ENCODE assay signal across 8 mouse cellular contexts in the genomic region with DNA sequence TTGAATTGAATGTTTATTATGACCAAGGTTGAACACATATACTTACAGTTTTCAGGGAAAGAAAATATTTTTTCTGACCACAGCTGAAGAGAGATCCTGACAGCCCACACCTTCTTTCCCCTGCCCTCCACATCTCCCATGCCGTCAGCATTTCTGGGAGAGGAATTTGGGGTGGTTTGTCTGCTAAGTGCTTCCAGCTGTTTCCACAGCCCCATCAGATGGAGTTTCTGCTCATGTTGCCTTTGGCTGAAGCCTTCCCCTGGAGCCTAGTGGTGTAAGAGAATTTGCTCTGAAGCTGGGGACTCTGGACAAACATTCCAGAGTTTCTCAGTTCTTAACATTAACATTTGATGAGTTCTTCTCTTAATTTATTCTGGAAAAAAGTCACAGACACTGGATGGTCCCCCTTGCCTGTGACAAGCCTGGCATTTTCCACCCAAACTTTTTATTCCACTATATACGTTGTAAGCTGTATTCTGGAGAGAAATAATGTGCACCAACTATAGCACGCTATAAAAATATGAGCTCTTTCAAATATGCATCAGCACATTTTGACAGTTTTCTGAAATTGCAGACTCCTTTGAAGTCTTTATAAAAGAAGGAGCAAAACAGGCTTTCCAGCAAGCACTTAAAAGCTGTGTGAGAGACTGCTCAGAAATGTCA.
DNase-seq lines count a peak whose midpoint lies in the region; ATAC-seq lines count a peak whose summit lies in the region.

No protein-coding gene starts in this region.

- peak; percentile 81; the same call in 1 of the 2 replicates for ATAC-seq in limb, embryonic 12.5 days (ENCODE audit: insufficient number of reproducible peaks, insufficient read depth, low FRiP score, low TSS enrichment, low read depth)
- ATAC-seq in erythroblast, adult 5-6 weeks (replicated peaks; ENCODE audit: low FRiP score, poor library complexity, severe bottlenecking) = no peak

- H3K27ac ChIP-seq in limb, embryonic 12.5 days = peak overlapping the region; percentile 70

- no peak overlapping the region for H3K4me2 ChIP-seq in limb, embryonic 12.5 days

- H3K36me3 ChIP-seq in limb, embryonic 12.5 days = no peaks in the 10 kb centered on the region

- H3K27me3 ChIP-seq in limb, embryonic 12.5 days = no peaks in the 10 kb centered on the region

- no peaks in the 10 kb centered on the region for H3K9me3 ChIP-seq in limb, embryonic 12.5 days

- H3K4me1 ChIP-seq in limb, embryonic 12.5 days (replicated peaks) = 0 out of 2 replicates have a peak, but pooled peaks cover 12% of the 10 kb centered on the region

- no peak overlapping the region for H3K4me3 ChIP-seq in limb, embryonic 12.5 days (replicated peaks)

- no peak overlapping the region for H3K9ac ChIP-seq in limb, embryonic 12.5 days (replicated peaks)

- peak; percentile 2 for DNase-seq in kidney, adult 11 months
- no peak for DNase-seq in kidney, postnatal 25 days
- DNase-seq in brain, adult 2 months (ENCODE audit: low read depth, low spot score) = peak; percentile 28
- peak; percentile 75 for DNase-seq in forelimb bud, embryonic 11.5 days (ENCODE audit: low read depth, low spot score)
- DNase-seq in adrenal gland, adult 18-20 months (ENCODE audit: low spot score in 2 of 2) = no peak
- no peak for DNase-seq in adrenal gland, adult (ENCODE audit: inconsistent age in 2 of 2, low spot score in 1 of 2)

- 38% methylated on average over 3 of the region's 3 CpGs for WGBS in limb, embryonic 12.5 days

Comparison
In these comparisons a context has a peak if more than half of its experiments do, and no peak if none do; other contexts are left out.
1. DNase-seq: peak in kidney, adult 11 months (single experiment), brain, adult 2 months (single experiment) and forelimb bud, embryonic 11.5 days (single experiment); none in kidney, postnatal 25 days (0 of 2), adrenal gland, adult 18-20 months (0 of 2) and adrenal gland, adult (0 of 2).